Mouse (Mus musculus) hindbrain, embryonic 10.5 days (tissue): Measurements from ENCODE around the gene Slc1a7. TPM values are rescaled to one million over a fixed set of nuclear protein-coding genes. Genes with fewer than 3 reads are reported as not detected.

Experiments used
- DNase-seq: peaks from one replicate; pipeline ENCODE4 v3.0.0-alpha.2; 2017; ENCODE audit warnings: low spot score
- H3K27ac ChIP-seq: fragments of 300-500 bp; sonication (generic); 2 replicates; pipeline ENCODE4 v1.5.1; 2016; ENCODE audit warnings: mild to moderate bottlenecking, moderate library complexity
- H3K27me3 ChIP-seq: fragments of 300-500 bp; sonication (generic); 2 replicates; pipeline ENCODE4 v1.6.1; 2016; ENCODE audit warnings: mild to moderate bottlenecking; ENCODE audit not compliant: poor library complexity, insufficient read depth, severe bottlenecking
- H3K36me3 ChIP-seq: fragments of 300-500 bp; sonication (generic); 2 replicates; pipeline ENCODE4 v1.6.1; 2016; ENCODE audit warnings: mild to moderate bottlenecking, moderate library complexity
- H3K4me1 ChIP-seq: fragments of 300-500 bp; sonication (generic); replicated peaks from 2 replicates; pipeline ENCODE4 v1.6.1; 2016; ENCODE audit warnings: mild to moderate bottlenecking
- H3K4me3 ChIP-seq: fragments of 300-500 bp; sonication (generic); 2 replicates; pipeline ENCODE4 v1.5.1; 2016; ENCODE audit warnings: mild to moderate bottlenecking, moderate library complexity
- H3K9me3 ChIP-seq: fragments of 300-500 bp; sonication (generic); 2 replicates; pipeline ENCODE4 v1.6.1; 2016; ENCODE audit warnings: mild to moderate bottlenecking, moderate library complexity
- WGBS: fragments of 180-500 bp; shearing (Covaris S2); methylation state at CpG from one replicate; pipeline ENCODE4 v1.1.7; 2016; 5-methylcytosine and 5-hydroxymethylcytosine counted together
- polyA plus RNA-seq: library from polyadenylated mRNA; unstranded; fragments of >200 nt; fragmentation: Nextera tagmentation; extraction: Ambion mirVana; gene quantifications from 2 replicates; pipeline ENCODE4 v1.2.1, GENCODE M21; 2016

Gene Slc1a7
- polyA plus RNA-seq, 1 experiment from 2014 or later, result not detected

DNA sequence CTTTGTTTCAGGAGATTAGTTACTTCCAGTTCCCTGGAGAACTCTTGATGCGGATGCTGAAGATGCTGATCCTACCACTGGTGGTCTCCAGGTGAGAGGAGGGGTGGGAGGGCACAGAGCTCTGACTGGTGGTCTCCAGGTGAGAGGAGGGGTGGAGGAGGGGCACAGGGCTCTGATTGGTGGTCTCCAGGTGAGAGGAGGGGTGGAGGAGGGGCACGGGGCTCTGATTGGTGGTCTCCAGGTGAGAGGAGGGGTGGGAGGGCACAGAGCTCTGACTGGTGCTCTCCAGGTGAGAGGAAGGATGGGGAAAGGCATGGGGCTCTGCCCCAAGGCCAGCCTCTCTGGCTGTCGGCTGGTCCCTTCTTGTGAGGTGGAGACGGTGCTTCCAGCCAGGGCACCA is 9.5 kb downstream of the Slc1a7 start:
- DNase-seq, result no peak
- Histone ChIP-seq H3K9me3 (no peaks in the 10 kb centered on the region), H3K4me1 (peaks cover 23% of the 10 kb centered on the region), H3K36me3 (no peaks in the 10 kb centered on the region), H3K27ac (no peak overlapping the region), H3K27me3 (no peaks in the 10 kb centered on the region), H3K4me3 (no peak overlapping the region)
- 63% methylated on average over 4 of the region's 4 CpGs for WGBS

DNA sequence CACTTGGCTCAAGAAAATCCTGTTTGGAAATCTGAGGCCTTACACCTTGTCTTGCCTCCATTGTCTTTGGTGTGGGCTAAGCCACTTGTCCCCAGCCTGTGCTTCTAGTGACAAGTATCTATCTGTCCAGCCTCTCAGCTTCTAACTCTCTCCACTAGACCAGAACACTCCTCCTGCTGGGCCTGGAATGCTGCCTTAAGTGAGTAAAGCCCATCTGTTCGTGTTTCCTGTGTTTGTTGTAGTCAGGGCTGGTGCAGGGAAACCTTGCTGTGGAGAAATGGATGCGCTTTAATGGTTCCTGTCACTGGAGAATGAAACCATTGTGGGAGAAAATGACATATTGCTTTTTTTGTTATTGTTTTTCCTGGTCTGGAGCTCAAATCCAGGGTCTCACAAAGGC is 11.4 kb downstream of the Slc1a7 start:
- Histone ChIP-seq H3K9me3 (no peaks in the 10 kb centered on the region), H3K27me3 (no peaks in the 10 kb centered on the region), H3K36me3 (no peaks in the 10 kb centered on the region), H3K4me3 (no peak overlapping the region), H3K4me1 (peaks cover 31% of the 10 kb centered on the region), H3K27ac (peak overlapping the region; percentile 56; the same call in 1 of the 2 replicates)
- WGBS, result 24% methylated on average over 2 of the region's 2 CpGs
- no peak for DNase-seq

DNA sequence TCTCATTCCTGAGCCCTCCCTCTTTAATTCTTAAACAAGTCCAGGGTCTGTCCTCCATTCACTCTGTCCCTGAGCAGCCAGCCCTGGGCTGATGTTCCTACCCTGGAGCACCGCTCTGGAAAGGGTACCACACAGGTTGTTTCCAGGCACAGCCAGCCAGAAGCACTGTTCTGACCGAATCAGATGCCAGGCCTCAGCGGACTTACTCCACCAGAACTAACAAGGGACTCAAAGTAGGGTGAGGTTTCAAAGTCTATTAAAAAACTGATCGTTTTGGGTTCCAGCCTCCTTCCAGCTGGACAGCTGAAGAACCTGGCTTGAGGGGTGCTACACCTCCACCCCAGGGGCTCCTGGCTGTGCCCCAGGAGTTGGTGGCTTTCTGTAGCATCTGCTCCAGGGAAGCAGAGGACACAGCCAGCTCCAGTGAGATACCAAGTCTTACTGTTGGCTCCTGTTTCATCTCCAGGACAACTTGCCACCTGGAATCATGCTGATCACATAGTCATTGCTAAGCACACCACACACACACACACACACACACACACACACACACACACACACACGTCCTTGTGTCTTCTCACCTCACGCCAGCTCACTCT is 12.0 kb downstream of the Slc1a7 start:
- H3K27me3 ChIP-seq, result no peaks in the 10 kb centered on the region
- no peak for DNase-seq
- WGBS, result 70% methylated on average over 6 of the region's 6 CpGs
- peak overlapping the region; percentile 56; the same call in 1 of the 2 replicates for H3K27ac ChIP-seq
- H3K4me1 ChIP-seq, result peaks cover 31% of the 10 kb centered on the region
- no peaks in the 10 kb centered on the region for H3K9me3 ChIP-seq
- no peaks in the 10 kb centered on the region for H3K36me3 ChIP-seq
- no peak overlapping the region for H3K4me3 ChIP-seq

DNA sequence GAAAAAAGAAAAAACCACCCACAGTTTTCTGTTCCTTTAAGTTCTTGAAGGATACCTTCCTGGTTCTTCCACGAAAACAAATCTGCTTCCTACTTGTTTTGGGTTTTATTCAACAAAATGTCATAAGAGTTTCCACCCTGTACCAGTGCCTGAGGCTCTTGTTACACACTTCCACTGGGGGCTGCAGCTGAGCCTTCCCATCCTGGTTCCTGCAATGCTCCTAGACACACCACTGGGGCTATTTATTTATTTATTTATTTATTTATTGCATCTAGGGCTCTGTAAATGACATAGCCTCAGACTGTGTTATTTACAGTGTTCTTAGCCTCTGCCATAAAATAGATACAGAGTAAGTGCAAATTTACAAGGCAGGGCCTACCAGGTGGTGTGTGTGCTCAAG is 15.6 kb downstream of the Slc1a7 start:
- Histone ChIP-seq H3K27ac (no peak overlapping the region), H3K4me1 (peaks cover 30% of the 10 kb centered on the region), H3K4me3 (no peak overlapping the region), H3K36me3 (no peaks in the 10 kb centered on the region), H3K27me3 (no peaks in the 10 kb centered on the region), H3K9me3 (no peaks in the 10 kb centered on the region)
- 83% methylated on average over 1 of the region's 1 CpGs for WGBS
- DNase-seq, result no peak

DNA sequence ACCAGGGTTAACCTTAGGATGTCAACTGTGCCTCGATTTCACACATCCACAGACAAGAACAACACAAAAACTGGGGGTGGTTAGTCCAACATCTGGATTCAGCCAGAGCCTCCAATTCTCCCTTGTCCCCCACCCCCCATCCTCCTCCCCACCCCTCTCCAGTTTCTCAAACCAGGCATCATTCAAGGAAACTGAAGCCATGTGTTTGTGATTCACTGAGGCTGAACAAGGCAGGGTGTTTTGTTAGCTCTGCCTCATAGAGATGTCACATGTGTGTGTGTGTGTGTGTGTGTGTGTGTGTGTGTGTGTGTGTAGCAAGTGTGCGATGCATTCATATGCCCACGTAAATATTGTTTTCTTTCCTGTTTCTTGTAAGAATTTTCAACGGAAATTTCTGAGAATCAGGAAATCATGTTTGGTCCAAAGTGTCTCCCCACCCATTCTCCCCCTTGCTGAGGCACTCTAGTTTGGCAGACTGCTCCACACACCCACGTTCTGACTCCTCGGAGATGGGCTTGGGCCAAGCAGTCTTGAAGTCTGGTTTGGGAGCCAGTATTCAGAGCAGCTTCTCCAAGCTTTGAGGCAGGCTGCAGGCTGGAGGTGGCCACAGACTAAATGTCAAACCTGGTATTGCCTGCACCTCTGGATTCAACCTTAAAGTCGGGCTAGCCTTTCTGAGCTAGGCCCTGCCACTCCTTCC is 16.3 kb downstream of the Slc1a7 start:
- DNase-seq, result peak; percentile 18

DNA sequence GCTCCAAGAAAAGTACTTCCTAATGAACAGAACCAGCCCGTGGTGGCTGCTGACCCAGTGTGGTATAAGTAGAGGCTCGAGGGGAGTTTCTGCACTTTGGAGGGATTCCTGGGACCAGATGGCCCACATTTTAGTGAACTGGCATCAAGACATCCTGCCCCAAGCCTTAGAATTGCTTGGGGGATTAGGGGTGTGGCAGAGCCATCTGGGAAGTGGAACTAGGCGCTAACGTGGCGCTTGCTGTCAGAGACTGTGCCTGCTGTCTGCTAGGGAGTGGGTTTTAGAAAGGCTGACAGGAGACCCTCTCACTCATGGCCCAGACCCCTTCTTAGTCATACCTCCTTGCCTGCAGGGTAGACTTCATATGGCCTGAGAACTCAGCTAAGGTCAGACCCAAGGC is 17.7 kb downstream of the Slc1a7 start:
- DNase-seq, result no peak
- peaks cover 10% of the 10 kb centered on the region; the same call in 1 of the 2 replicates for H3K4me1 ChIP-seq
- 86% methylated on average over 5 of the region's 5 CpGs for WGBS
- no peak overlapping the region for H3K4me3 ChIP-seq
- no peaks in the 10 kb centered on the region for H3K9me3 ChIP-seq
- no peaks in the 10 kb centered on the region for H3K36me3 ChIP-seq
- no peak overlapping the region for H3K27ac ChIP-seq
- H3K27me3 ChIP-seq, result 0 out of 2 replicates have a peak, but pooled peaks cover 1% of the 10 kb centered on the region

More for the DNA sequence above, 16.3 kb downstream of the Slc1a7 start:
- Histone ChIP-seq H3K27me3 (no peaks in the 10 kb centered on the region), H3K9me3 (no peaks in the 10 kb centered on the region), H3K4me3 (no peak overlapping the region), H3K36me3 (no peaks in the 10 kb centered on the region), H3K4me1 (peaks cover 23% of the 10 kb centered on the region), H3K27ac (peak overlapping the region; percentile 64; the same call in 1 of the 2 replicates)
- 69% methylated on average over 7 of the region's 7 CpGs for WGBS

DNA sequence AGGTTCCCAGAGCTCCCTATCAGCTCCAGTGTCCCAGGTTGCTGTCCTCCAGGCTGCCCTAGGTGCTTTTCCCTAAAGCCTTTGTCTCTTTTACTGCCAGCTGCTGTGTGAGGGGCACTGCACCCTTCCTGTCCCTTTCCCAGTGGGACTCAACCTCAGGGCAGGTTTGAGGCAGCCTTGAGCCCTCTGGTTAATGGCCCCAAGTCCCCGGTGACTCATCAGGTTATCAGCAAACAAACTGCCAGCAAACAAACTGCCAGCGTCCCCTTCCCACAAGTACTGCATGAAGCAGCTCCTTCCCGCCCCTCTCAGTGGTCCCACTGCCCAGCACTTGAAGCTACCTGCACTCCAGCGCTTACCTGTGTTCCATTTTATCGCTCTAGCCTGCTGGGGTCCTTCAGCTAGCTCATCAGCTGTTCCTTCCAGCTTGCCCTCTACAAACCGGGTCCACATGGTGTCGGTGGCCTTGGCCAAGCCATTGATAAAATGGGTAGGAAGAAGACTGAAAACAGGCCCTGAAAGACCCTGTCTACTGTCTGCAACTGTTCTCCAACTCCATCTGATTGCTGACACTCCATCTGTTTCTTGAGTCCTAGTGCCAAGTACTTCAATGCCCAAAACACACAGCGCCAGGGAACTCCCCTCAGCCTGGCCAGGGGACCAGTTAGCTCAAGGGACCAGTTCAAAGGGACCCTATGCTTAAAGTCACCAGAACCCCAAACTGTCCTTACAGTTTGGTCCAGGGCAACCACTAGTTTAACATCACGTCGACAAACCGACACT is 18.4 kb downstream of the Slc1a7 start:
- Histone ChIP-seq H3K9me3 (no peaks in the 10 kb centered on the region), H3K36me3 (no peaks in the 10 kb centered on the region), H3K4me3 (no peak overlapping the region), H3K27ac (no peak overlapping the region), H3K27me3 (peaks cover 4% of the 10 kb centered on the region; the same call in 1 of the 2 replicates), H3K4me1 (peaks cover 8% of the 10 kb centered on the region; the same call in 1 of the 2 replicates)
- DNase-seq, result no peak
- WGBS, result 93% methylated on average over 11 of the region's 11 CpGs

DNA sequence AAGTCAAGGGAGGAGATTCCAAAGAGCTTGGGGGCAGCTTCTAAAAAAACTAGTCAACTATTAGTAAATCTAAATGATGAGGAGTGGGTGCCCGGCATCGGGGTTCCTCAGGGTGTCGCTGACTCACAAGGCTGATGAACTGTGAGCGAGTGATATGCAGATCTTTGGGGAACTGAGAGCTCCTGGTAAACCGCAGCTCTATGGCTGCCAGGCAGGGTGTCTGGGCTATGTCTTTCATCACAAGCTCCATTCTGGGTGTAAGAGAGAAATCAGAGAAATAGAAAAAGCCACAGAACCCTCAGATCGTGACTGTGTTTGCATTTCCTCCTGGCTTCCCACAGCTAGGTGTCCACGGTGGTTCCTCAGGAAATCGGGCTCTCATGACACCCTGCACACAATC is 20.8 kb downstream of the Slc1a7 start:
- Histone ChIP-seq H3K27me3 (peaks cover 4% of the 10 kb centered on the region; the same call in 1 of the 2 replicates), H3K36me3 (no peaks in the 10 kb centered on the region), H3K4me1 (peaks cover 16% of the 10 kb centered on the region), H3K4me3 (no peak overlapping the region), H3K27ac (no peak overlapping the region), H3K9me3 (no peaks in the 10 kb centered on the region)
- DNase-seq, result no peak
- WGBS, result 73% methylated on average over 8 of the region's 8 CpGs

DNA sequence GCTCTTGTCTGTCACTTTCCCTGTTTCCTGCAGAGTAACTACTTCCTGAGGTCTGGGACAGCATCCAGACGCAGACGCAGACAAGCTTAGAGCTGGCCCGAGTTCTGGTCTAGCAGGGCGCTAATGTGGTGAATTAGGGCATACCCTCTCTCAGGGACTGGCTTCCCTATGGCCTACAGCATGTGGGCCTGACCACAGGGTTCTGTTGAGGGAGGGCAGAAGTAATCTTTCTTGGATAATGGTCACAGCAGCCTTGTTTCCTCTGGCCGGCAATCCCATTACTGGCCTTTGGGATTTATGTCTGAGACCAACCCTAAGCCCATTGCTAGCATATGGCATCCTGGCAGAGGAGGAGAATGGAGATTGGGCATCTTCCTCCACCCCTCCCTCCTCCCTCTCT is 22.7 kb downstream of the Slc1a7 start:
- Histone ChIP-seq H3K4me3 (no peak overlapping the region), H3K27ac (no peak overlapping the region), H3K27me3 (peaks cover 4% of the 10 kb centered on the region; the same call in 1 of the 2 replicates), H3K36me3 (no peaks in the 10 kb centered on the region), H3K4me1 (peaks cover 12% of the 10 kb centered on the region), H3K9me3 (no peaks in the 10 kb centered on the region)
- WGBS, result 79% methylated on average over 5 of the region's 5 CpGs
- DNase-seq, result no peak

DNA sequence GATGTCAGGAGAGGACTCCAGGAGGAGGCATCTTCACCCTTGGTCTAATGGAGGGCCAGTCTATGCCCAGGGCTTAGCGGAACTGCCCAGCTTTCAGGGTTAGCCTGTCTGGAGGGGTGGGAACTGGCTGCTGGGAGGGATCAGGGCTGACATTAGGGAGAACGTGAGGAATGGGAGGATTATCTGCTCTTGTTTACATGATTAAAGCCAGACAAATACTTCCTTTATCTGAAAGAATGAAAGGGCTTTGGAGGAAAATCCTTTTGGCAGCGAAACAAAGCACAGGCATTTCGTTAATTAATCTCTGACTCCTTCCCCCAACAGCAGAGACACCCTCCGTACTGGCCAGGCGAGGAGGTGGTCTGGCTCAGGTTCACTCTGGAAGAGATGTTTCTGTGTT is 23.7 kb downstream of the Slc1a7 start:
- no peak for DNase-seq
- WGBS, result 22% methylated on average over 6 of the region's 6 CpGs
- no peaks in the 10 kb centered on the region for H3K36me3 ChIP-seq

DNA sequence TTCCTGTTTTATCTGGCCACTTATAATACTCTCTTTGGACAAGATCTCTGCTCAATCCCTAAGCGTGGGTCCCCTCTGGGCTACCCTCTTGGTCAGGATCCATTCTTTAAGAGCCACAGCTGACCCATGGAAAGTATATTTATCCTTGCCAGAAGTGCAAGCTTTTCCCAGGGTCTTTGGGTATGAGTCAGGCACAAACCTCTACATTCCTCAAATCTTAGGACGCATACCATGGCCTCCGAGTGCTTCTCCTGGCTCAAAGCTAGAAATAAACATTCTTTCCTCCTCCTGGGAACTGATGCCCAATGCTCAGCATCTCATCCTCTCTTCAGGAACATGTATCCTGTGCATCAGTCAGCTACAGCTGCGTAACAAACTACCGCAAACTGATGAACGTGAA is 26.9 kb downstream of the Slc1a7 start:
- WGBS, result 92% methylated on average over 6 of the region's 6 CpGs
- Histone ChIP-seq H3K4me1 (peaks cover 22% of the 10 kb centered on the region), H3K27me3 (peaks cover 4% of the 10 kb centered on the region; the same call in 1 of the 2 replicates), H3K4me3 (no peak overlapping the region), H3K27ac (no peak overlapping the region), H3K9me3 (no peaks in the 10 kb centered on the region), H3K36me3 (no peaks in the 10 kb centered on the region)
- DNase-seq, result no peak

More for the DNA sequence above, 23.7 kb downstream of the Slc1a7 start:
- Histone ChIP-seq H3K4me1 (peaks cover 14% of the 10 kb centered on the region), H3K27ac (no peak overlapping the region), H3K9me3 (no peaks in the 10 kb centered on the region), H3K27me3 (peaks cover 4% of the 10 kb centered on the region; the same call in 1 of the 2 replicates), H3K4me3 (no peak overlapping the region)

DNA sequence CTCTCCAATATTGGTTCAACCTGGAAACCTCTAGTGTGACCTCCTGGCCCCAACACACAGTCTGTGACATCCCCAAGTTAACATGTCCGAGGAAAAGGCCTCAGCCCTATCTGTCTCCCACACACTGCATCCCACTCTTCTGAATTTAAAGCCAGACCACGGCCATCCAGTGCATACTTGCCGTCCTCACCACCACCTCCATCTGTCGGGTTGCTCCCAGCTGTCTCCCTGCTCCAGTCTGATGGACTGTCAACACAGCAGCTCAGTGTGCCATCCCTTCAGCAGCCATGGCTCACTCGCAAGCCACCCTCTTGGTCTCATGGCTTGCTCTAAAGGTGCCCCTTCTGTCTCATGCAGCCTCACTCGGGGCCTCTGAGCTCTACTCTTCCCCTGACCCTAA is 27.6 kb downstream of the Slc1a7 start:
- peaks cover 22% of the 10 kb centered on the region for H3K4me1 ChIP-seq
- H3K9me3 ChIP-seq, result no peaks in the 10 kb centered on the region
- no peaks in the 10 kb centered on the region for H3K36me3 ChIP-seq
- DNase-seq, result no peak
- no peak overlapping the region for H3K4me3 ChIP-seq
- H3K27me3 ChIP-seq, result peaks cover 4% of the 10 kb centered on the region; the same call in 1 of the 2 replicates
- no peak overlapping the region; the same call in 1 of the 2 replicates for H3K27ac ChIP-seq
- WGBS, result 84% methylated on average over 6 of the region's 6 CpGs
